Mouse (Mus musculus) adipocyte (in vitro differentiated cells): Measurements from ENCODE around the gene Wdr90.

Source experiments
- DNase-seq: peaks from one replicate; pipeline ENCODE4 v3.0.0-alpha.2; 2016; ENCODE audit warnings: low spot score

Gene Wdr90

GRCm38 (mm10) chr17:25877025-25877424 is 15.7 kb upstream of the Wdr90 start:
- DNase-seq, result no peak

- DNase-seq, result no peak
Observed at GRCm38 (mm10) chr17:25876347-25876915, 15.1 kb upstream of the Wdr90 start.

GRCm38 (mm10) chr17:25875171-25876136 is 14.2 kb upstream of the Wdr90 start:
- DNase-seq, result peak; percentile 90

GRCm38 (mm10) chr17:25874721-25875170 is 13.4 kb upstream of the Wdr90 start, which contains the start of gene Mettl26:
TSS of gene Mettl26 (plus strand) at chr17:25875074.
- DNase-seq, result peak; percentile 93

- DNase-seq, result no peak
Observed at GRCm38 (mm10) chr17:25874148-25874720, 12.9 kb upstream of the Wdr90 start.

- DNase-seq, result no peak
Observed at GRCm38 (mm10) chr17:25873405-25874147, 12.3 kb upstream of the Wdr90 start.

GRCm38 (mm10) chr17:25872676-25873075 is 11.4 kb upstream of the Wdr90 start:
- no peak for DNase-seq

GRCm38 (mm10) chr17:25871566-25871965 is 10.3 kb upstream of the Wdr90 start:
- peak; percentile 59 for DNase-seq

GRCm38 (mm10) chr17:25869954-25870353 is 8.7 kb upstream of the Wdr90 start:
- no peak for DNase-seq

GRCm38 (mm10) chr17:25869498-25869897 is 8.2 kb upstream of the Wdr90 start:
- DNase-seq, result no peak

- peak; percentile 98 for DNase-seq
Observed at GRCm38 (mm10) chr17:25868601-25869191, 7.4 kb upstream of the Wdr90 start, which contains the start of gene Mcrip2. TSS of gene Mcrip2 (minus strand) at chr17:25868764.

- peak; percentile 95 for DNase-seq
Observed at GRCm38 (mm10) chr17:25867836-25868600, 6.7 kb upstream of the Wdr90 start.

GRCm38 (mm10) chr17:25867509-25867835 is 6.2 kb upstream of the Wdr90 start:
- DNase-seq, result no peak

- peak; percentile 48 for DNase-seq
Observed at GRCm38 (mm10) chr17:25866172-25866571, 4.9 kb upstream of the Wdr90 start.

GRCm38 (mm10) chr17:25865288-25865687 is 4.0 kb upstream of the Wdr90 start:
- no peak for DNase-seq

GRCm38 (mm10) chr17:25864311-25864710 is 3.0 kb upstream of the Wdr90 start:
- DNase-seq, result no peak

- no peak for DNase-seq
Observed at GRCm38 (mm10) chr17:25863681-25864080, 2.4 kb upstream of the Wdr90 start.

GRCm38 (mm10) chr17:25861704-25862612 is 657 bp upstream of the Wdr90 start:
- DNase-seq, result no peak

- no peak for DNase-seq
Observed at GRCm38 (mm10) chr17:25860229-25860628, 1.1 kb downstream of the Wdr90 start.

- DNase-seq, result peak; percentile 98
Observed at GRCm38 (mm10) chr17:25844396-25844901, 16.9 kb downstream of the Wdr90 start, which contains the start of gene Rhot2. TSS of gene Rhot2 (minus strand) at chr17:25844851.
